Mouse (Mus musculus): Measurements from ENCODE around the gene Rnf181. TPM values are rescaled to one million over a fixed set of nuclear protein-coding genes. Genes with fewer than 3 reads are reported as not detected.

Gene Rnf181
- polyA plus RNA-seq, 1 experiment from 2014 or later: 95.4 TPM

- H3K9ac ChIP-seq (ENCODE audit: low read depth, low read length): no peak overlapping the region
- WGBS (ENCODE audit: insufficient replicate concordance): 73% methylated on average over 7 of the region's 7 CpGs
- H3K4me2 ChIP-seq: no peak overlapping the region
- H3K4me3 ChIP-seq (ENCODE audit: low read depth, low read length): no peak overlapping the region
- no peaks in the 10 kb centered on the region for H3K9me3 ChIP-seq (replicated peaks; ENCODE audit: control insufficient read depth, low read length)
- H3K4me1 ChIP-seq (ENCODE audit: control insufficient read depth, insufficient read depth, low read length): no peaks in the 10 kb centered on the region
- H3K27ac ChIP-seq (ENCODE audit: low read depth, low read length): no peak overlapping the region
- H3K27me3 ChIP-seq (ENCODE audit: control insufficient read depth, insufficient read depth, low read length): no peaks in the 10 kb centered on the region
- no peaks in the 10 kb centered on the region for H3K36me3 ChIP-seq (ENCODE audit: control insufficient read depth, insufficient read depth, low read length)
- ATAC-seq (replicated peaks; ENCODE audit: insufficient number of reproducible peaks, low FRiP score, low TSS enrichment): no peak
Measured at GRCm38 (mm10) chr6:72405356-72405755, 38.6 kb upstream of the Rnf181 start.

GRCm38 (mm10) chr6:72401875-72402274 is 35.1 kb upstream of the Rnf181 start:
- Histone ChIP-seq H3K27me3 (ENCODE audit: control insufficient read depth, insufficient read depth, low read length) (no peaks in the 10 kb centered on the region), H3K9ac (ENCODE audit: low read depth, low read length) (no peak overlapping the region), H3K4me2 (no peak overlapping the region), H3K27ac (ENCODE audit: low read depth, low read length) (no peak overlapping the region), H3K9me3 (replicated peaks; ENCODE audit: control insufficient read depth, low read length) (no peaks in the 10 kb centered on the region), H3K4me3 (ENCODE audit: low read depth, low read length) (no peak overlapping the region), H3K4me1 (ENCODE audit: control insufficient read depth, insufficient read depth, low read length) (no peaks in the 10 kb centered on the region), H3K36me3 (ENCODE audit: control insufficient read depth, insufficient read depth, low read length) (no peaks in the 10 kb centered on the region)
- ATAC-seq (replicated peaks; ENCODE audit: insufficient number of reproducible peaks, low FRiP score, low TSS enrichment): no peak
- 30% methylated on average over 7 of the region's 7 CpGs for WGBS (ENCODE audit: insufficient replicate concordance)

- Histone ChIP-seq H3K27me3 (ENCODE audit: control insufficient read depth, insufficient read depth, low read length) (no peaks in the 10 kb centered on the region), H3K36me3 (ENCODE audit: control insufficient read depth, insufficient read depth, low read length) (no peaks in the 10 kb centered on the region), H3K9me3 (replicated peaks; ENCODE audit: control insufficient read depth, low read length) (no peaks in the 10 kb centered on the region), H3K4me2 (no peak overlapping the region), H3K9ac (ENCODE audit: low read depth, low read length) (no peak overlapping the region), H3K4me1 (ENCODE audit: control insufficient read depth, insufficient read depth, low read length) (no peaks in the 10 kb centered on the region), H3K4me3 (ENCODE audit: low read depth, low read length) (no peak overlapping the region), H3K27ac (ENCODE audit: low read depth, low read length) (no peak overlapping the region)
- ATAC-seq (replicated peaks; ENCODE audit: insufficient number of reproducible peaks, low FRiP score, low TSS enrichment): no peak
- 52% methylated on average over 2 of the region's 2 CpGs for WGBS (ENCODE audit: insufficient replicate concordance)
Measured at GRCm38 (mm10) chr6:72399967-72400366, 33.2 kb upstream of the Rnf181 start.

- H3K4me1 ChIP-seq (ENCODE audit: control insufficient read depth, insufficient read depth, low read length): peaks cover 4% of the 10 kb centered on the region; the same call in 1 of the 2 replicates
- no peak overlapping the region for H3K4me2 ChIP-seq
- H3K36me3 ChIP-seq (ENCODE audit: control insufficient read depth, insufficient read depth, low read length): no peaks in the 10 kb centered on the region
- H3K27me3 ChIP-seq (ENCODE audit: control insufficient read depth, insufficient read depth, low read length): no peaks in the 10 kb centered on the region
- H3K9ac ChIP-seq (ENCODE audit: low read depth, low read length): no peak overlapping the region
- ATAC-seq (replicated peaks; ENCODE audit: insufficient number of reproducible peaks, low FRiP score, low TSS enrichment): no peak
- no peak overlapping the region for H3K4me3 ChIP-seq (ENCODE audit: low read depth, low read length)
- no peak overlapping the region for H3K27ac ChIP-seq (ENCODE audit: low read depth, low read length)
- 77% methylated on average over 10 of the region's 10 CpGs for WGBS (ENCODE audit: insufficient replicate concordance)
- H3K9me3 ChIP-seq (replicated peaks; ENCODE audit: control insufficient read depth, low read length): no peaks in the 10 kb centered on the region
Measured at GRCm38 (mm10) chr6:72396837-72397251, 30.1 kb upstream of the Rnf181 start.

- Histone ChIP-seq H3K9ac (ENCODE audit: low read depth, low read length) (no peak overlapping the region), H3K9me3 (replicated peaks; ENCODE audit: control insufficient read depth, low read length) (no peaks in the 10 kb centered on the region), H3K36me3 (ENCODE audit: control insufficient read depth, insufficient read depth, low read length) (0 out of 2 replicates have a peak, but pooled peaks cover 2% of the 10 kb centered on the region), H3K27me3 (ENCODE audit: control insufficient read depth, insufficient read depth, low read length) (no peaks in the 10 kb centered on the region), H3K27ac (ENCODE audit: low read depth, low read length) (no peak overlapping the region), H3K4me1 (ENCODE audit: control insufficient read depth, insufficient read depth, low read length) (peaks cover 19% of the 10 kb centered on the region), H3K4me3 (ENCODE audit: low read depth, low read length) (no peak overlapping the region), H3K4me2 (no peak overlapping the region)
- 92% methylated on average over 5 of the region's 5 CpGs for WGBS (ENCODE audit: insufficient replicate concordance)
- ATAC-seq (replicated peaks; ENCODE audit: insufficient number of reproducible peaks, low FRiP score, low TSS enrichment): no peak
Measured at GRCm38 (mm10) chr6:72392341-72392740, 25.6 kb upstream of the Rnf181 start.

- Histone ChIP-seq H3K4me1 (ENCODE audit: control insufficient read depth, insufficient read depth, low read length) (peaks cover 19% of the 10 kb centered on the region), H3K27me3 (ENCODE audit: control insufficient read depth, insufficient read depth, low read length) (no peaks in the 10 kb centered on the region), H3K4me3 (ENCODE audit: low read depth, low read length) (peak overlapping the region; percentile 60), H3K9me3 (replicated peaks; ENCODE audit: control insufficient read depth, low read length) (no peaks in the 10 kb centered on the region), H3K4me2 (peak overlapping the region; percentile 82), H3K36me3 (ENCODE audit: control insufficient read depth, insufficient read depth, low read length) (0 out of 2 replicates have a peak, but pooled peaks cover 2% of the 10 kb centered on the region), H3K9ac (ENCODE audit: low read depth, low read length) (peak overlapping the region; percentile 93), H3K27ac (ENCODE audit: low read depth, low read length) (peak overlapping the region; percentile 97)
- 9% methylated on average over 12 of the region's 12 CpGs for WGBS (ENCODE audit: insufficient replicate concordance)
- ATAC-seq (replicated peaks; ENCODE audit: insufficient number of reproducible peaks, low FRiP score, low TSS enrichment): peak; percentile 83
Measured at GRCm38 (mm10) chr6:72390795-72391521, 24.2 kb upstream of the Rnf181 start.

GRCm38 (mm10) chr6:72389941-72390771 is 23.4 kb upstream of the Rnf181 start, which contains the start of gene Vamp8:
Gene Vamp8 (minus strand): TSS chr6:72390703.
- no peaks in the 10 kb centered on the region for H3K9me3 ChIP-seq (replicated peaks; ENCODE audit: control insufficient read depth, low read length)
- peak within 1 kb of the TSS; percentile 82 for H3K4me2 ChIP-seq
- H3K27ac ChIP-seq (ENCODE audit: low read depth, low read length): peak within 1 kb of the TSS; percentile 97
- ATAC-seq (replicated peaks; ENCODE audit: insufficient number of reproducible peaks, low FRiP score, low TSS enrichment): peak; percentile 55
- under 1% methylated on average over 33 of the region's 33 CpGs for WGBS (ENCODE audit: insufficient replicate concordance)
- peaks cover 5% of the 10 kb centered on the region for H3K36me3 ChIP-seq (ENCODE audit: control insufficient read depth, insufficient read depth, low read length)
- peak within 1 kb of the TSS; percentile 93 for H3K9ac ChIP-seq (ENCODE audit: low read depth, low read length)
- H3K4me3 ChIP-seq (ENCODE audit: low read depth, low read length): peak within 1 kb of the TSS; percentile 60
- H3K27me3 ChIP-seq (ENCODE audit: control insufficient read depth, insufficient read depth, low read length): no peaks in the 10 kb centered on the region
- peaks cover 19% of the 10 kb centered on the region for H3K4me1 ChIP-seq (ENCODE audit: control insufficient read depth, insufficient read depth, low read length)

GRCm38 (mm10) chr6:72389471-72389940 is 22.8 kb upstream of the Rnf181 start:
- Histone ChIP-seq H3K27me3 (ENCODE audit: control insufficient read depth, insufficient read depth, low read length) (no peaks in the 10 kb centered on the region), H3K9ac (ENCODE audit: low read depth, low read length) (peak overlapping the region; percentile 93), H3K27ac (ENCODE audit: low read depth, low read length) (peak overlapping the region; percentile 97), H3K4me2 (peak overlapping the region; percentile 82), H3K36me3 (ENCODE audit: control insufficient read depth, insufficient read depth, low read length) (peaks cover 9% of the 10 kb centered on the region), H3K9me3 (replicated peaks; ENCODE audit: control insufficient read depth, low read length) (no peaks in the 10 kb centered on the region), H3K4me3 (ENCODE audit: low read depth, low read length) (peak overlapping the region; percentile 60), H3K4me1 (ENCODE audit: control insufficient read depth, insufficient read depth, low read length) (peaks cover 19% of the 10 kb centered on the region)
- 12% methylated on average over 13 of the region's 13 CpGs for WGBS (ENCODE audit: insufficient replicate concordance)
- peak; percentile 67; the same call in 1 of the 2 replicates for ATAC-seq (replicated peaks; ENCODE audit: insufficient number of reproducible peaks, low FRiP score, low TSS enrichment)
